Mouse (Mus musculus): ENCODE results near the gene Man1b1.
A peak's percentile ranks its signal among the peaks of the same experiment; 100 is the strongest.

DNA sequence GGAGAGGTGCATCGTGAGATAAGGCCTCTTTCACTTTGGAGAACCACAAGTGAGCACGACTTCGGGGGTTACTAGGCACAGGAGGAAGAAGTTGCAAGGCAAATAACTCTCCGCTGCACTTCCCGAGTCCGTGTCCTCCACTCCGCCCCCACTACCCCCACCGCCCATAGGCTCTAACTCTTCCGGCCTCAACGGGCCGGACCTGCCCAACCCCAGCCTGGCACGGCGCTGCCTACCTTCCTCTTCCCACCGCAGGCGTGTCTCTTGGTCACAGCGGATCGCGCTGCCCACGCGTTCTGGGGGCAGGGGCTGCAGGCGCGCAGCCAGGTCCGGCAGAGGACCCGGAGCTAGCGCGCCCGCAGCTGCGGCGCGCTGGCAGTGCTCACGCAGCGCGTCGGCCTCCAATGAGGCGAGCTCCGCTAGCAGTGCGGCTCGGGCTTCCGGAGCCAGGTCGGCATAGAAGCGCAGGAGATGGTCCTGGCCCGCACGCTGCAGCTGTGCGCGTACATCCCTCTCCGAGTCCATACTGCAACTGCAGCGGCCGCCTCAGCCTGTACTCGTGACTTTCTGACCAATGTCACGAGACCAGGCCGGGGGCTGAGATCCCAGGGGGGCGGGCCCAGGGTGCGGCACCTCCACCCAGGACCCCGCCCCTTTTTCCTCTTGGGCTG is 33.1 kb downstream of the Man1b1 start, which contains the start of gene Uap1l1:
- TF ChIP-seq POLR2A (IDR thresholded peaks at IDR 0.05; ENCODE audit: low read depth, low read length), result peak; percentile 93
- no peak for TF ChIP-seq CTCF (IDR thresholded peaks at IDR 0.05; ENCODE audit: extremely low read depth, insufficient read length, insufficient replicate concordance, low read depth, low read length)
